Mouse (Mus musculus) testis, adult 2 months (tissue): ENCODE measurements at regions not wholly inside any gene's neighbourhood (a gene's known extent, or its start where the extent isn't known, plus 50 kb on each side); places are given as distances from the start of the nearest gene placed in this dataset.

Experiments used
- H3K27ac ChIP-seq: fragments of 200-500 bp; 2 replicates; pipeline ENCODE4 v1.5.1; 2012; ENCODE audit warnings: low read depth, low read length; ENCODE audit not compliant: control insufficient read depth, insufficient read depth
- H3K27me3 ChIP-seq: fragments of 200-500 bp; 2 replicates; pipeline ENCODE4 v1.6.1; 2012; ENCODE audit warnings: mild to moderate bottlenecking, low read length, moderate library complexity; ENCODE audit not compliant: control insufficient read depth, insufficient read depth
- H3K36me3 ChIP-seq: fragments of 200-500 bp; 2 replicates; pipeline ENCODE4 v1.6.1; 2012; ENCODE audit warnings: mild to moderate bottlenecking, low read length; ENCODE audit not compliant: control insufficient read depth, insufficient read depth
- H3K4me1 ChIP-seq: fragments of 200-500 bp; 2 replicates; pipeline ENCODE4 v1.6.1; 2012; ENCODE audit warnings: low read length; ENCODE audit not compliant: control insufficient read depth, insufficient read depth
- H3K4me3 ChIP-seq: fragments of 200-500 bp; 2 replicates; pipeline ENCODE4 v1.5.1; 2012; ENCODE audit warnings: low read depth, mild to moderate bottlenecking, low read length, moderate library complexity, mixed read lengths; ENCODE audit not compliant: control insufficient read depth
- CTCF ChIP-seq: fragments of 200-500 bp; IDR thresholded peaks from 2 replicates; pipeline ENCODE4 v1.5.1; 2012; ENCODE audit warnings: low read depth, mild to moderate bottlenecking, inconsistent platforms, low read length, moderate library complexity; ENCODE audit not compliant: control insufficient read depth, insufficient read depth, insufficient replicate concordance
- POLR2A ChIP-seq: fragments of 200-500 bp; IDR thresholded peaks from 2 replicates; pipeline ENCODE4 v1.6.1; 2012; ENCODE audit warnings: low read depth, mild to moderate bottlenecking, inconsistent platforms, low read length, moderate library complexity; ENCODE audit not compliant: control insufficient read depth

DNA sequence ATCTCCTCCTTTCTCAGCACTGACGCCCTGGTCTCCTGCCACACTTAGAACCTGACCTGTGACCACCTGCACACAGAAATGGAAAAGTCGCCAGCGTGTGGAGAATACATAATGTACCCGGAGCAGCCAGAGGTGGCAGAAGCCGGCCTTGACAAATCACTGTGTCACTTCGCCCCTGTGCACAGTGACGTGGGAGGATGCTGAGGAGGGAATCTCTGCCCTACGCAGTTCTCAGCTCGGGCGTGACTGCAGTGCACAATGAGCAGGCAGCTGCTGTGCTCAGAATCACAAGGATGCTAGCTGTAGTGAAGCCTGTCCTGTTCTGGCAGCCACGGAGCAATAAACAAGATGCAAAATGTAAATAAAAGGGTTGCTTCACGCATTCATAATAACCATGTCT lies 80.2 kb upstream of the Pld5 start:
- Histone ChIP-seq H3K4me1 (no peaks in the 10 kb centered on the region), H3K4me3 (no peak overlapping the region), H3K27ac (no peak overlapping the region), H3K36me3 (no peaks in the 10 kb centered on the region), H3K27me3 (no peaks in the 10 kb centered on the region)
- TF ChIP-seq POLR2A (no peak), CTCF (no peak)

DNA sequence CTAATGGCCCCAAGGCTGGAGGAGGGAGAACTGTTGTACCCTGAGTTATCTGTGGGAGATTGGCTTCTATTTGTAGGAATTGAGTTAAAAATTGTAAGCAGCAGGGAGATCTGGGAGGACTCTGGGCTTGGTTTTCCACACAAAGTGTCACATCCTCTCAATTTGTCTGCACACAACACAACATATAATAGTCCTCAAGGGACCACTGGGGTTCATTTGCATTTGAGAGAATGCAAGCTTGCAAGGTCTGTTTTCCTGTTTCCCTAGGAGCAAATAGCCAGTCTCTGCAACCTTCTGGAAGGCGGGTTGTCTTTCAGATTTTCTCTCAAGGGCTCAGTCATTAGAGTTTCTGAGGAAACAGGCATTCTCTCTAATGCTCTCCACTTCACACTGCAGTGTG lies 79.8 kb upstream of the Pld5 start:
- no peak overlapping the region for H3K4me3 ChIP-seq
- H3K27ac ChIP-seq = no peak overlapping the region
- TF ChIP-seq POLR2A (no peak), CTCF (no peak)

DNA sequence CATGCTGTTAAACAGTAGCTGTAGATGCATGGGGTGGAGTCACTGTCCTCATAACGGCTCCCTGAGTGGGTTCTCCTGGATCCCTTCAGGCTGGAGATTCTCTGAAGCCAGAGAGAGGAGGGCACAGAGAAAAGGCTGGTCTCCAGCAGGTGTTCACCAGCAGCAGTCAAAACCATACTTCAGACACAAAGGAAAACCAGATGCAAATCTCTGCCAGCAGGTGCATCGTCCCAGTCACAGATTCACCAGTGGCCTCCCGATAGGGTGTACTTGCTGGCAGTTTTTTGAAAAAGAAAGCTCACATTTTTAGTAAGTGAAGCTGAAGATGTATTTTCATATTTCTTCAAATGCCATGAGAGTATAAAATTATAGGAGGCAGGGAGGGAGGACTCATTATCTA lies 77.6 kb upstream of the Pld5 start:
- H3K27me3 ChIP-seq = no peaks in the 10 kb centered on the region
- no peaks in the 10 kb centered on the region for H3K36me3 ChIP-seq
- H3K27ac ChIP-seq = no peak overlapping the region
- no peak overlapping the region for H3K4me3 ChIP-seq
- H3K4me1 ChIP-seq = no peaks in the 10 kb centered on the region
- TF ChIP-seq POLR2A (no peak), CTCF (no peak)

More for the DNA sequence above, 79.8 kb upstream of the Pld5 start:
- no peaks in the 10 kb centered on the region for H3K4me1 ChIP-seq
- H3K36me3 ChIP-seq = no peaks in the 10 kb centered on the region
- H3K27me3 ChIP-seq = no peaks in the 10 kb centered on the region

DNA sequence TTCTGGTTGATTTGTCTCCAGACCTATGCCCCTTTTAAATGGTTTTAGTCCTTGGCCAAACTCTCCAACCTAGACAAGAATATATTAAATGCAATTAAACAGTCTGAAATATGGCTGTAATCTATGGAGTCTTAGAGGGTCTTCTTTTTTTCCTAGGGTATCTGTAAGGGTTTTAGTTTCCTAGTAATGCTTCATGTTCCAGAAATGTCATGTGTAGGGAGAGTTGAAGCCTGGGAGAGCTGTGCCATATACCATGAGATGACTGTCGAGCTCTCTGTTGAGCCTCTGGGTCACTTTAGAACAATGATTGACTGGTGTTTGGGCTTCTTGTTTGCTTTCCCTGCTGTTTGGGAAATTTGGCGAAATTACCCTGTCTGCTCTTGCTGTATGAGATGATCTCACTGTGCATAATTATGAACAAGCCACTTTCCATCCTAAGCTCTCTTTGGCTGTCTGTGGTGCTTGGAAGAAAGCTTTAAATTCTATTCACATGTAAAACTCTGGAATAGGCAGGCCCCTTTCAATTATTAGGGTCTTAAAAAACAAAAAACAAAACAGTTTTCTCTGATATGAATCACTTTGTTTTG lies 74.9 kb upstream of the Pld5 start:
- no peaks in the 10 kb centered on the region for H3K4me1 ChIP-seq

DNA sequence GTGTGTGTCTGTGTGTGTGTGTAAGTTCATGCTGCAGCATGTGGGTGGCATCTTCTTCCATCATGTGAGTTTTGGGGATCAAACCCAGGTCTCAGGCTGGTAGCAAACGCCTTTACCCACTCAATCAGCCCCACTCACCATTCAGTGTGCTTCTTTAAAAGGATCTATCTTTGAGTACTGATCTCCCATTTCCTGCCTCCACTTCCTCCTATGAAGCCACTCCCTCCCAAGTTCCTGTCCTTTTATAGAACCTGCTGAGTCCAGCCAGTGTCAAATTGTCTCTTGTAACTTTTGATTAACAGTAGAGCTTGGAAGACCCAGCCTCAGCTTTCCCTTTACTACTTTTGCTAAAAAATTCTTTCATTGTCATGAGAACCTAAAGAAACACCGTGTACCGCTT lies 73.0 kb upstream of the Pld5 start:
- Histone ChIP-seq H3K27me3 (no peaks in the 10 kb centered on the region), H3K4me1 (no peaks in the 10 kb centered on the region), H3K27ac (no peak overlapping the region), H3K4me3 (no peak overlapping the region), H3K36me3 (no peaks in the 10 kb centered on the region)
- no peak for TF ChIP-seq CTCF
- TF ChIP-seq POLR2A = no peak

More for the DNA sequence above, 74.9 kb upstream of the Pld5 start:
- H3K27ac ChIP-seq = no peak overlapping the region
- no peak for TF ChIP-seq CTCF
- no peak for TF ChIP-seq POLR2A
- no peaks in the 10 kb centered on the region for H3K36me3 ChIP-seq
- H3K27me3 ChIP-seq = no peaks in the 10 kb centered on the region
- no peak overlapping the region for H3K4me3 ChIP-seq

DNA sequence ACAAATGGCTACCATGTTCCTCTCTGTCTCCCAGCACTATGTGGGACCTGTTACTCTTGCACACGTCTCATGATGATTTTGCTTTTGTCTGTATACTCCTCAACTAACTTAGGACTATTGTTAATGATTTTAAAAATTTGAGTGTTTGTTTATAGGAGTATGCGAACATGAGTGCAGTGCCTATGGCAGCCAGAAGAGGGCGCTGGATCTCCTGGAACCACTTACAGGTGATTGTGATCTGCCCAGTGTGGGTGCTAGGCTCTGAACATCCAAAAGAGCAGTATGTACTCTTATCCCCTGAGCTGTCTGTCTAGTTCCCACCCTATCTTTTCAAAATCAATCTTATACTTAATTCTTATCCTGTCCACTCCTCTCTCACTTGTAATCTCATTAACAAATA lies 56.2 kb upstream of the Pld5 start:
- Histone ChIP-seq H3K27ac (no peak overlapping the region), H3K27me3 (no peaks in the 10 kb centered on the region), H3K36me3 (no peaks in the 10 kb centered on the region), H3K4me3 (no peak overlapping the region), H3K4me1 (no peaks in the 10 kb centered on the region)
- TF ChIP-seq POLR2A = no peak
- peak; percentile 79; the same call in 1 of the 2 replicates for TF ChIP-seq CTCF
